ENCODE assay signal across 10 mouse cellular contexts in the genomic region with DNA sequence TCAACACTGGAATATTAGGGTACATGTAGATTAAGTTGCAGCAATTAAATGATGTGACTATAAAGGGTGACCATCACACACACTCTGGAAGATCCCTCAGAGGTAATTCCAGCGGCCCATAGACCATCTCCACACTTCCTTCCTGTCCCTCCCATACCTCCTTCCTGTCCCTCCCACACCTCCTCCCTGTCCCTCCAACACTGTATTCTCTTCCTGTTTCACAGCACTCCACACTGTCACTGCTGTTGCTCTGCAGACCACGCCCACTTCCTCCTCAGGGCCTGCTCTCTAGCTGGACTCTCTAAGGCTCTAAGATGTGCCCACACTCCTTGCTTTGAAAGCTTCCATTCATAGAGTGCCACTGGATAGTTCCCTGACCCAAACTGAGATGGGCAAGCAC. TPM values are rescaled to one million over a fixed set of nuclear protein-coding genes. Genes with fewer than 3 reads are reported as not detected.
DNase-seq lines count a peak whose midpoint lies in the region; ATAC-seq and TF ChIP-seq lines count a peak whose summit lies in the region.
"Had no signal": no experiment of that assay in that cellular context is flagged by ENCODE, and none has a peak within 500 bp of the region (broad histone marks: within the 10 kb centered on the region; RNA-seq: fewer than 3 reads in every experiment).

No protein-coding gene starts in this region.

- 44% methylated on average over 2 of the region's 2 CpGs for WGBS in liver, postnatal 0 days (ENCODE audit: insufficient replicate concordance)

- peak; percentile 47; the same call in 1 of the 2 replicates for ATAC-seq in liver, postnatal 0 days

- TF ChIP-seq EP300 in liver, postnatal 0 days (IDR thresholded peaks at IDR 0.05; ENCODE audit: low read depth), result no peak

- H3K4me3 ChIP-seq in liver, postnatal 0 days (ENCODE audit: low read depth, low read length), result no peak overlapping the region
- H3K4me3 ChIP-seq: lung, embryonic 15.5 days had no signal

- DNase-seq in kidney, adult 9 months, result peak; percentile 16
- no peak for DNase-seq in kidney, adult 8-10 months
- peak; percentile 79 for DNase-seq in R1 (ENCODE audit: low read depth, low spot score)
- DNase-seq in liver, postnatal 0 days, result peak; percentile 34
- peak; percentile 20 for DNase-seq in thymus, postnatal 0 days (ENCODE audit: low spot score)
- DNase-seq in cerebellum, adult 9-11 months, result no peak
- no peak for DNase-seq in right cerebral cortex, postnatal 14 days
- DNase-seq in retina, postnatal 1 day, result no peak

- TF ChIP-seq CTCF in liver, postnatal 0 days (IDR thresholded peaks at IDR 0.05; ENCODE audit: low read depth), result no peak

- H3K9me3 ChIP-seq in liver, postnatal 0 days (ENCODE audit: low read length), result peaks cover 9% of the 10 kb centered on the region

- H3K4me2 ChIP-seq in liver, postnatal 0 days (ENCODE audit: low read depth, low read length), result no peak overlapping the region
- H3K4me2 ChIP-seq: lung, embryonic 15.5 days had no signal

- no peaks in the 10 kb centered on the region for H3K4me1 ChIP-seq in liver, postnatal 0 days (ENCODE audit: insufficient read depth)
- H3K4me1 ChIP-seq: lung, embryonic 15.5 days had no signal

- H3K27me3 ChIP-seq in liver, postnatal 0 days (ENCODE audit: insufficient read depth, low read length), result no peaks in the 10 kb centered on the region
- H3K27me3 ChIP-seq: lung, embryonic 15.5 days had no signal

- no peaks in the 10 kb centered on the region for H3K36me3 ChIP-seq in liver, postnatal 0 days (replicated peaks; ENCODE audit: insufficient read depth, low read length)
- H3K36me3 ChIP-seq: lung, embryonic 15.5 days had no signal

- no peak overlapping the region for H3K9ac ChIP-seq in liver, postnatal 0 days (replicated peaks)
- H3K9ac ChIP-seq: lung, embryonic 15.5 days had no signal

- H3K27ac ChIP-seq in liver, postnatal 0 days (ENCODE audit: low read depth), result no peak overlapping the region
- H3K27ac ChIP-seq: lung, embryonic 15.5 days had no signal

RNA-seq across cellular contexts. Expression of a gene that starts 13.5 kb away (rescaled TPM):
- polyA plus RNA-seq in liver, postnatal 0 days (2015; fragmentation: Nextera tagmentation; extraction: Ambion mirVana), result not detected in 2 replicates
- polyA plus RNA-seq in thymus, postnatal 0 days (2015; fragmentation: Nextera tagmentation; extraction: Ambion mirVana), result not detected in 2 replicates
- polyA plus RNA-seq: lung, embryonic 15.5 days; small intestine, adult 2 months had no signal

RNA-seq across cellular contexts. Expression of a gene that starts 37.9 kb away (rescaled TPM):
- polyA plus RNA-seq in liver, postnatal 0 days (2015; fragmentation: Nextera tagmentation; extraction: Ambion mirVana), result 31.0 and 35.9 TPM in 2 replicates
- polyA plus RNA-seq in thymus, postnatal 0 days (2015; fragmentation: Nextera tagmentation; extraction: Ambion mirVana), result 71.5 and 100 TPM in 2 replicates

RNA-seq across cellular contexts. Expression of a gene that starts 42.9 kb away (rescaled TPM):
- 0.73 and 0.90 TPM in 2 replicates for polyA plus RNA-seq in liver, postnatal 0 days (2015; fragmentation: Nextera tagmentation; extraction: Ambion mirVana)
- polyA plus RNA-seq in thymus, postnatal 0 days (2015; fragmentation: Nextera tagmentation; extraction: Ambion mirVana), result 1.7 and 1.9 TPM in 2 replicates

Comparison
In these comparisons a context has a peak if more than half of its experiments do, and no peak if none do; other contexts are left out.
1. DNase-seq: peak in kidney, adult 9 months (single experiment), R1 (single experiment), liver, postnatal 0 days (single experiment) and thymus, postnatal 0 days (single experiment); none in kidney, adult 8-10 months (0 of 2), cerebellum, adult 9-11 months (single experiment), right cerebral cortex, postnatal 14 days (single experiment) and retina, postnatal 1 day (single experiment).